Mouse (Mus musculus) spleen, adult 2 months (tissue): ENCODE measurements around the gene Cops2. TPM values are rescaled to one million over a fixed set of nuclear protein-coding genes. Genes with fewer than 3 reads are reported as not detected.

Experiments used
- DNase-seq, 2 experiments: peaks; one replicate each; pipeline versions ENCODE4 v3.0.0 to v3.0.0-alpha.2; 2012 to 2021; ENCODE audit warnings: low spot score in 2 of 2, low read depth in 1 of 2
- H3K27ac ChIP-seq: fragments of 200-500 bp; 2 replicates; pipeline ENCODE4 v1.5.1; 2012; ENCODE audit warnings: low read length, inconsistent platforms; ENCODE audit not compliant: insufficient read depth
- H3K27me3 ChIP-seq: fragments of 200-500 bp; 2 replicates; pipeline ENCODE4 v1.6.1; 2012; ENCODE audit warnings: mild to moderate bottlenecking, moderate library complexity, low read length, inconsistent platforms; ENCODE audit not compliant: control insufficient read depth, insufficient read depth
- H3K36me3 ChIP-seq: fragments of 200-500 bp; 2 replicates; pipeline ENCODE4 v1.6.1; 2012; ENCODE audit warnings: mild to moderate bottlenecking, low read length, inconsistent platforms; ENCODE audit not compliant: control insufficient read depth, insufficient read depth
- H3K4me1 ChIP-seq: fragments of 200-500 bp; 2 replicates; pipeline ENCODE4 v1.6.1; 2011; ENCODE audit warnings: inconsistent platforms; ENCODE audit not compliant: control insufficient read depth, insufficient read depth, insufficient read length
- H3K4me3 ChIP-seq: fragments of 200-500 bp; 2 replicates; pipeline ENCODE4 v1.5.1; 2011; ENCODE audit warnings: mild to moderate bottlenecking, inconsistent platforms; ENCODE audit not compliant: insufficient read depth, insufficient read length; ENCODE audit errors: extremely low read depth
- CTCF ChIP-seq: fragments of 200-500 bp; IDR thresholded peaks from 2 replicates; pipeline ENCODE4 v1.5.1; 2011; ENCODE audit warnings: mild to moderate bottlenecking, inconsistent platforms; ENCODE audit not compliant: insufficient read depth, insufficient read length, insufficient replicate concordance; ENCODE audit errors: extremely low read depth
- POLR2A ChIP-seq: fragments of 200-500 bp; IDR thresholded peaks from 2 replicates; pipeline ENCODE4 v1.6.1; 2011; ENCODE audit warnings: low read depth, low read length, inconsistent platforms
- WGBS: fragments of 180-500 bp; shearing (Covaris S2); methylation state at CpG from one replicate; pipeline ENCODE4 v1.1.7; 2018; 5-methylcytosine and 5-hydroxymethylcytosine counted together
- polyA plus RNA-seq: library from polyadenylated mRNA; depleted of rRNA; stranded (reverse); fragments of >200 nt; gene quantifications from 2 replicates; pipeline ENCODE4 v1.2.3, GENCODE M21; 2012; rRNA removed

The Cops2 gene
- polyA plus RNA-seq = 2.0 and 2.1 TPM in 2 replicates

GRCm38 (mm10) chr2:125858521-125859280, at the start of gene Cops2, which contains the start of gene Galk2:
Gene Cops2, minus strand, starts transcription at chr2:125859139.
Gene Galk2, plus strand, starts transcription at chr2:125859109.
- 2% methylated on average over 49 of the region's 54 CpGs for WGBS
- TF ChIP-seq POLR2A (no peak), CTCF (no peak)
- DNase-seq = peak; percentile 88 to 91
- Histone ChIP-seq H3K27ac (peak within 1 kb of the TSS; percentile 24; the same call in 1 of the 2 replicates), H3K27me3 (no peaks in the 10 kb centered on the region), H3K4me3 (peak within 1 kb of the TSS; percentile 95), H3K4me1 (no peaks in the 10 kb centered on the region), H3K36me3 (0 out of 2 replicates have a peak, but pooled peaks cover 1% of the 10 kb centered on the region)

- no peak overlapping the region for H3K4me3 ChIP-seq
- TF ChIP-seq CTCF (no peak), POLR2A (no peak)
- H3K27me3 ChIP-seq = no peaks in the 10 kb centered on the region
- no peak overlapping the region for H3K27ac ChIP-seq
- WGBS = 86% methylated on average over 4 of the region's 4 CpGs
- DNase-seq = no peak
- no peaks in the 10 kb centered on the region for H3K4me1 ChIP-seq
- H3K36me3 ChIP-seq = peaks cover 6% of the 10 kb centered on the region
Observed at GRCm38 (mm10) chr2:125907580-125908255, 48.8 kb upstream of the Cops2 start.

GRCm38 (mm10) chr2:125906407-125907066, 47.6 kb upstream of the Cops2 start:
- Histone ChIP-seq H3K4me1 (no peaks in the 10 kb centered on the region), H3K27ac (no peak overlapping the region), H3K27me3 (no peaks in the 10 kb centered on the region), H3K36me3 (peaks cover 7% of the 10 kb centered on the region), H3K4me3 (no peak overlapping the region)
- WGBS = 93% methylated on average over 4 of the region's 4 CpGs
- DNase-seq = no peak
- TF ChIP-seq POLR2A (no peak), CTCF (no peak)

GRCm38 (mm10) chr2:125901426-125901825, 42.5 kb upstream of the Cops2 start:
- Histone ChIP-seq H3K4me3 (no peak overlapping the region), H3K36me3 (peaks cover 10% of the 10 kb centered on the region), H3K4me1 (no peaks in the 10 kb centered on the region), H3K27ac (no peak overlapping the region), H3K27me3 (no peaks in the 10 kb centered on the region)
- DNase-seq = no peak
- WGBS = 92% methylated on average over 3 of the region's 3 CpGs
- TF ChIP-seq POLR2A (no peak), CTCF (no peak)

- WGBS = 64% methylated on average over 6 of the region's 6 CpGs
- DNase-seq = no peak
- H3K4me3 ChIP-seq = no peak overlapping the region
- H3K27me3 ChIP-seq = no peaks in the 10 kb centered on the region
- no peaks in the 10 kb centered on the region for H3K4me1 ChIP-seq
- no peak overlapping the region for H3K27ac ChIP-seq
- TF ChIP-seq CTCF (no peak), POLR2A (no peak)
- peaks cover 10% of the 10 kb centered on the region for H3K36me3 ChIP-seq
Observed at GRCm38 (mm10) chr2:125900797-125901410, 42.0 kb upstream of the Cops2 start.

- peaks cover 4% of the 10 kb centered on the region for H3K36me3 ChIP-seq
- WGBS = 90% methylated on average over 3 of the region's 3 CpGs
- no peak for DNase-seq
- no peak overlapping the region for H3K4me3 ChIP-seq
- H3K27ac ChIP-seq = no peak overlapping the region
- H3K27me3 ChIP-seq = no peaks in the 10 kb centered on the region
- H3K4me1 ChIP-seq = no peaks in the 10 kb centered on the region
- TF ChIP-seq POLR2A (no peak), CTCF (no peak)
Observed at GRCm38 (mm10) chr2:125896355-125896754, 37.4 kb upstream of the Cops2 start.
